Mouse (Mus musculus) natural killer cell, adult 2 months (primary cell): ENCODE measurements around the gene Nek2.

Source experiments
- DNase-seq, 2 experiments: peaks; one replicate each; pipeline ENCODE4 v3.0.0; 2022; ENCODE audit warnings: low spot score in 2 of 2

The Nek2 gene

DNA sequence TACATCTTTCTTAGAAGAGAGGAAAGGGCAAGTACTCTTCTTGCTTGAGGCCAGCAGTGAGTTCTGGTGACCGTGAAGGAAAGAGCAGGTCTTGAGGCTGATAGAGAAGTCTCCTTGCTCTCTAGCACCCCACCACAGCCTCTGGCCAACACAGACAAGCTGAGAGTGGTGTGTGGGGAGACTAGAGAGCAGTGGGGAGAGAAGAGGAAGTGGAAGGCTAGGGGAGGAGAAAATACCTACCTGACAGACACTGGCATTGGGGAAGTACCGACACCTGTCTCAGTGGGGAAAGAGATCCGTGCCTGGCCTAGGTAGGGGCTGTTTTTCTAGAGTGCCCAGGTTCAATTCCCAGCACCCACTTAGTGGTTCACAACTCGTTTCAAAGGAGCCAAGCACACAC is 7.0 kb upstream of the Nek2 start:
- DNase-seq, result peak in 1 of 2 experiments; percentile 76

DNA sequence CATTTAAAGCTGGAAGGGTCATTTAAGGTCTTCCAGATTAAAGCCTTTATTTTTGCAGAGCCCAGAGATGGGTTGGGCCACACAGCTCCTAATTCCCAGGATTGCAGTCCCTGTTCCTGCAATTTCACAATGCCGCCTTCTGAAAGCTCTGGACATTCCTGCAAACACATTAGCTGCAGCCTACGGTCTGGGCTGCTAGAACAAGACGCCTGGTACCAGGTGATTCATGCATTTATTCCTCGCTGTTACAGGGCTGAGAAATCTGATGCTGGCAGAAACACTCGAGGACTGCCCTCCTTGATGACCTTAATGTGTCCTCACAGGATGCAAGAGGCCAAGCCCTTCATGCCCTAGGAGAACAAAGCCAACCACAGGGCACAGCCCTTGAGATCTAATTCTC is 6.3 kb upstream of the Nek2 start:
- no peak for DNase-seq

DNA sequence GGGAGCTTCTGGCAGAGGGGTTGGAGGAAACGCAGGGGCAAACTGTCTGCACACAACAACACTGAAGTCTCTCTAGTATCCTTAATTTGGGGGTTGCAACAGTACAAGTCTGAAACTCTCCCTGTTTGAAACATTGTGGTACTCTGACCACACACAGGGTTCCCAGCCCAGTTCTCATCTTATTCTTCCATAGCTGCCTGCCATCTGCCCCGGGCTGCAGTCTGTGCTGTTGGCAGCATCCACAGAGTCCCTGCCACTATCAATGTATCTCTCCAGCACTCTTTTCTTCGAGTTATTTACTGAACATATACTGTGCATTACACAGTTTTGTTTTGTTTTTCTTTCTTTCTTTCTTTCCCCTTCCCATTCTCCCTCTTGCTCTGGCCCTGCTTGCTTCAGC is 4.6 kb upstream of the Nek2 start:
- DNase-seq, result no peak

DNA sequence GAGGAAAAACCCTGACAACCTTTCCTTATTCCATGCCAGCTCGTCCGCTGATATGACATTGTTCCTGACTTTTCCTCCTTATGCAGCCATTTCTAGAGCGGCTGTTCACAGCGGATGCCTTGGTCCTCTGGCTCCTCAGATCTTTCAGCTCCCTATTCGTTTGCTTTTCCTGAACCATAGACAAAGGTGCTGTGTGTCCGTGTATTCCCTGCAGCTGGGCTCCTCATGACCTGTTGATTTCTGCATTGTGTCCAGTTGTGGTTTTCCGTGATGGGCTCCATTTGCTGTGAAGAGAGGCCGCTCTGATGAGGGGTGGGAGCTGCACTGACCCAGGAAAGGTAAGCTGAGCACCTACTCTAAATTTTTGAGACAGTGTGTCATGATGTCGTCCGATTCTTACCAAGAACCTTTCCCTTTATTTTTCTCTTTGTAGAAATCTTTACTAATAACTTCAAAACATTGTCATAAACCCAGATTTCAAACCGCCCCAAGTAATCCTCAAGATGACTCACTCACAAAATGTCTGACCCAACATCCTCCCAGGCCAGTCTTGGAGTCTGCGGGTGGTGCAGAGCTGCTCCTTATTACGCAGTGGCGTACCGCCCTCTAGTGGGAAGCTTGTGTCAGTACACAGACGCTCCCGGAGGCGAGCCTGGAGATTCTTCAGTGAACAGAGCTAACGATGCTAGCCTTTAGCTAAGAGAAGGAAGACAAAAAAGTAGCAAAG is 3.7 kb upstream of the Nek2 start:
- peak; percentile 79 to 85 for DNase-seq

- no peak for DNase-seq
Observed at GRCm38 (mm10) chr1:191818145-191818631, 3.1 kb upstream of the Nek2 start.

DNA sequence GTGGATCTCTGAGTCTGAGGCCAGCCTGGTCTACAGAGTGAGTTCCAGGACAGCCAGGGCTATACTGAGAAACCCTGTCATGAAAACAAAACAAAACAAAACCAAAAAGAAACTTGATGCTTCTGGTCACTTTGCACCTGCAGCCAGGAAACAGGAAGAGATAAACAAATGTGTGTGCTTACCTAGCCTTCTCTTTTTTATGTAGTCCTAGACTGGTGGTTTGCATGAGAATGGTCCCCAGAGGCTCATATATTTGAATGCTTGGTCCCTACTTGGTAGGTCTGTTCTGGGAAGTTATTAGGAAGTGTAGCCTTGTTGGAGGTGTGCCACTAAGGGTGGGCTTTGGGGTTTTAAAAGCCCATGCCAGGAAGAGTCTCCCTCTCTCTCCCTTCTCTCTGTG is 2.2 kb upstream of the Nek2 start:
- DNase-seq, result no peak

DNA sequence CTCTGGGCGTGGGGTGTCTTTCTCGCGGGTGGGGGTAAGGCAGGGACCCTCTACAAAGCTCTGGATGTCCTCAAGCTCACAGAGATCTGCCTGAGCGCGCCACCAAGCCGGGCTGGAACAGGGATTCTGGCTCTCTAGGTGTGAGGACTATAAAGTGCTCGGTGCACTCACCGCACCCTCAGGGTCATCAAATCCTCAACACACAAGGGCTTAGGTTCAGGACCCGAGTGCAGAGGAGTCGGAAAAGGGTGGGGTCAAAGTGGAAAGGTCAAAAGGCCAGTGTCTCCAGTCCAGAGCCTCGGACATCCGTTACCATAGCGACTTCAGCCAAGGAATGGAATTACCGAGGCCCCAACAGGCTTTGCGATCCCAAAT is 306 bp upstream of the Nek2 start:
- DNase-seq, result no peak

GRCm38 (mm10) chr1:191829124-191829523 is 7.9 kb downstream of the Nek2 start:
- DNase-seq, result no peak

GRCm38 (mm10) chr1:191833396-191833795 is 12.2 kb downstream of the Nek2 start:
- DNase-seq, result no peak

DNA sequence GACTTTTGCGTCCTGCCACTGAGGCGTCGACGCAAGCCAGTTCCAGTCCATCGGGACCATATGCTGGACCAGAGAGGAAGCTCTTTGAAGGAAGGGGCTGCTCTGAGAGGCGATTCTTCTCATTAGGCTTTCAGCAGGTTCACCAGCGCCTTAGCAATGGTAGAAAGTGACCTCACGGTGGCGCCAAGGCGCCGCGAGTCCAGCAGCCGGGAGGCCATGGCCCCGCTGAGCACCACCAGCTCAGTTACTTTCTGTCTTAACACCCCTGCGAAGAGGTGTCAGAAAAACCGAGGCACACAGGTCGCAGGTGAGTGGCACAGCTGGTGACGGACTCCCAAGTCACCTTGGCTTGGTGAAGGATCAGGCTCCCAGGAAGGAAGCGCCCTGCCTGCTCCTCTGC is 13.6 kb downstream of the Nek2 start:
- DNase-seq, result peak; percentile 36 to 66

GRCm38 (mm10) chr1:191836318-191836985 is 15.2 kb downstream of the Nek2 start:
- no peak for DNase-seq

DNA sequence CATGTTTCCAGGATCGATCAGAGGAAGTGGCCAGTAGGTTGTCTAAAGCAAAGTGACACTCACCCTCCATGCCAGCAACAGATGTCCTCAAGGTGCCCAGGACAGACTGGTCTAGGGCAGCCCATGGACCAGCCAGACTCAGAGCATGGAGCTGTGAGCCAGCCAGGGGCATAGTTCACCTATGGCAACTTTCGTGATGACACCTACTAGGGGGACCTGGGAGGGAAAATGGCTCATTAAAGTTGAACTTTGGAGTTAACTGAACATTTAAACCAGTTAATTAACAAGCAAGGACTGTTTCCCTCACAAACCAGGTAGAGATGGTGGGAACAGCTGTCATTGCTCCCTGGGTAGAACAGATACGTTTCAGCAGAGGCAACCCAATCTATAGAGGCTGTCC is 16.4 kb downstream of the Nek2 start:
- no peak for DNase-seq

DNA sequence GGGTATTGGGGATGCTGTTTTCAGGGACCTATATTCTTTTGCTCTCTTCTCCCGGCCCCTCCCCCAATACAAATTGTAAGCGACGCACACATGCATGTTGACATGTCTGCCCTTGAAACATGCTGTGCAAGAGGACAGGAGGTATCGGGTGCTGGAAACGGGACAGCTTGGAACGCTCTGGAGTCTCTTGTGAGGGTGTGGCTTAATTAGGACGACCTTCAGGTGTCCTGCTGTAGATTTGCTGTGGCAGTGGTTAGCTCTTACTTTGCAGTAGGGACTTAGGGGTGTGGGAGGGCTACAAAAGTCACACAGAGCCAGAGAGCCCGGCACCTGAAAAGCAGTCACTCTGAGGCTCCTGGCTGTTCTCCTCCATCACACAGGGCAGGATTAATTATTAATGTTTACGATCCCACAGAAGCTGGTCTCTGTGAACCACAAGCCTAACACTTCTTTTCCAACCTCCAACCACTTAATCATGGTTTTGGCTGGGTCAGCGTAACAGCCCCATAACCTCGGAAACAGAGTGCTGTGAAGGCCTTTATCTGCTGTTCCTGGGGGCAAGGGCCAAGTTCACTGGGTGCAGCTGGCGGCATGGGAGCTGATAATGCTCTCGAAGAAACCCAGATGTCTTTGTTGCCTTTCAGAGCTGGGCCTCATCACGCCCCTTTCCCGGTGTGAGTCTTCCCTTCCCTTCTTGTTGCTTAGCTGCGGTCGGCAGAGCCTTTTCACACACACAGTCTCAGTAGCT is 17.9 kb downstream of the Nek2 start:
- DNase-seq, result no peak

DNA sequence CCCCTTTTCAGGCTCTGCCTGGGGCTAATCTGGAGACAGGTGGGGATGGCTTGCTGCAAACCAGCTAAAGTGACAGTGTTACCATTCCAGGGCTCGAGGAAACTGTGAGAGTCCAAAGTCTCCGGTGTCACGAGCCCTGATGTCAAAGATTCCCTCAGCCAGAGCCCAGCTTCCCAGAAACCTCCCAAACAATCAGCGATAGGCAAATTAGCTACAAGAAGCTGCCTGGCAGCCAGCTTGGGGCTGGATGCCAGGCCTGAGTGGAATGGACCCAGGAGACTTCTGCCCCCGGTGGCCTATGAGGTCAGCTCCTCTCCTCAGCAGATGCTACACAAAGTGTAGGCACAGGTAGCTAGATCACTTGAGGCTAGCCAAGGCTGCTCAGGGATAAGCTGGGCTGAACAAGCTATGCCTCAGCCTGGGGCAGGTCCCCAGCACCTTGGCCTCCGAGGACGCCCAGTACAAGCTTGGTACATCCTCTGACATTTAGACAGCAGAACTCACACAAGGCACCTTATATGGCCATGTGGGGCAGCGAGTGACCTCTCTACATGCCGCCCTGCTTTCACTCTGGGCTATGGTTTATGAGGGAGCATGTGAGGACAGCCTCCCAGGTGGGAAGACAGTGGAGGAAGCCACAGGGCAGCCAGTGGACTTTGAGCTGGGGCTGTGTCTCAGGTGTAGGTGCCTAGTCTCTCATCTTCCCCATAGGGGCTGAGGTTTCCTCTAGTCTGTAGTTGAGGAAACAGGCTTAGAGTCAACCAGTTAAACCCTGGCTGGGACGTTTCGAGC is 19.7 kb downstream of the Nek2 start:
- no peak for DNase-seq

DNA sequence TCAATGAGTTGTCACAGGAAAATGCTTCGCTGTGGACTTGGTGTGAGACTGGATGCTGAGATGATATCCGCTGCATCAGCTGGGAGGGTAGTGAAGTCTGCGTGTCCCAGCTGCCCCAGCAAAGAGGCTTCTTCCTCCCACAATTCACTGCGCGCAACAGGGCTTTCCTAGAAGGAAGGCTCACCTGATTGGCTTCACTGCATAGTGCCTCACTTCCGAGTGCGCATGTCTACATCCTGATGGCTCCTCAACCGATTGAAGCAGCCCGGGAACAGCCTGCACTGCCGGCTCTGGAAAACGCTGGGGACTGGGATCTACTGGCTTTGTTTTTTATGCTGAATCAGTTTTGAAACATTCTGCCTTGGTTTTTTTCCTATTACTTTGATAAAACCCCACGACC is 21.0 kb downstream of the Nek2 start:
- DNase-seq, result no peak

DNA sequence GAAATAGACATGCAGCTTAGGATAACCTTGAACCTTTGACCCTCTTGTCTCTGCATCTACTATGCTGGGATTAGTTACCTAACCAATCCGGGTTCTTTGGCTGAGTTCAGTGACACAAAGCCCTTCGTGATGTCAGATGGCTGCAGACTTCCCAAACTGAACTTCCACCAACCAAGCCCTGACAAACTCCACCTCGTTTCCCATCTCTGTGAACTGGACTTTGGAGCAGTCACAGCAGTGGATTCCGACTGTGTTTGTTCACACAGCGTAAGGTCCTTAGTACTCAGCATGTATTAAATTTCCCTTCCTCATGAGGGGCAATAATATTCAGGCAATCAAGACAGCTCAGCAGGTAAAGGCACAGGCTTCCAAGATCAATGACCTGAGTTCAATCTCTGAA is 25.4 kb downstream of the Nek2 start:
- no peak for DNase-seq

DNA sequence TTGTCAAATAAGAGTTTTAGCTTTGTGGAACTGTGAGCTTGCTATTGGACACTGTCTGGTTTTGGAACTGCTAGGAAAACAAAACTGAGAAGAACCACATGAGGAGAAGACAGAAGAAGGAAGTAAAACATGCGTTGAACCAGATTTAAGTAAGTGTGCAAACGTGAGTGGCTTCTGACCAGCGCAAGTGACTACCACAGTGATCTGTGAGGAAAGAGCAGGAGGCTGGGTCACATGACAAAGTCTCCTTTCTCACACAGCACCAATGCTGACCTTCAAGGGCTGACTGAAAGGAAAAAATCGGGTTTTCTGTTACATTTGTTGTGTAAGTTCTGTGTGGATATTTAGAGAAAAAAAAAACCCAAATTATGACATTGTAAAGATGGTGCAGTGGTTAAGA is 28.3 kb downstream of the Nek2 start:
- DNase-seq, result no peak

DNA sequence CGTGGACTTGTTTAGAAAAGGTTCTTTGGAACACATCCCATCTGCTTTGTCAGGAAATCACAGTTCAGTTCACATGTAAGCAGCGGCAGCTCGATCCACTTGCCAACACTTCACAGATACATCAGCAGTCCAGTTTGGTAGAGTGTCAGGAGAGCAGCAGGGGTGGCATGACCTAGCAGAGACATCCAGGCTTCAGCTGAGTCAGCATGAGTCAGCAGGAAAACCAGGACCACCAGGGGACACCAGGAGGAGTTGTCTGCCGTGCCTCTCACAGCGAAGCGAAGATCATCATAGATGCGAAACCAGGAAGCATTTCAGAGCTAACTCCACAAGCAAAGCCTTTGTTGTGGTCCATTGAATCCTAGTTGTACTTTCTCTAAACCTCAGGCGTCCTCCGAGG is 32.2 kb downstream of the Nek2 start:
- no peak for DNase-seq

DNA sequence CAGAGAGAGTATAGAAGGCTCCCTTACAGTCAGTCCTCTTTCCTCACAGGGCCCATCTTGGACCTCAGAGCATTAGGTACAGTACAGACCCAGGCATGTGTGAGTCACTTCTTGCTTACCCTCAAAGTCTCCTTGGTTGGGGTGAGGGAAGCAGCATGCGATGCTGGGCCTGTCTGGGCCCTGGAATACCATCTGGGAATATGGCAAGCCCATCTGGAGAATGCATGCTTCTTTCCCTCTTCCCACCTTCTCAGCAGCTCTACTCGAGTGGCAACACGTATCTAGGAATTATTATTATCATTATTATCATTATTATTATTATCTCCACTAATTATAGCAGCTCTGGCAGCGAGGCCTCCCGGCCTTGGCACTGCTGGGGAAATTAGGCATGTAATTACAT is 33.5 kb downstream of the Nek2 start:
- DNase-seq, result no peak

GRCm38 (mm10) chr1:191855136-191855878 is 34.1 kb downstream of the Nek2 start:
- DNase-seq, result no peak

DNA sequence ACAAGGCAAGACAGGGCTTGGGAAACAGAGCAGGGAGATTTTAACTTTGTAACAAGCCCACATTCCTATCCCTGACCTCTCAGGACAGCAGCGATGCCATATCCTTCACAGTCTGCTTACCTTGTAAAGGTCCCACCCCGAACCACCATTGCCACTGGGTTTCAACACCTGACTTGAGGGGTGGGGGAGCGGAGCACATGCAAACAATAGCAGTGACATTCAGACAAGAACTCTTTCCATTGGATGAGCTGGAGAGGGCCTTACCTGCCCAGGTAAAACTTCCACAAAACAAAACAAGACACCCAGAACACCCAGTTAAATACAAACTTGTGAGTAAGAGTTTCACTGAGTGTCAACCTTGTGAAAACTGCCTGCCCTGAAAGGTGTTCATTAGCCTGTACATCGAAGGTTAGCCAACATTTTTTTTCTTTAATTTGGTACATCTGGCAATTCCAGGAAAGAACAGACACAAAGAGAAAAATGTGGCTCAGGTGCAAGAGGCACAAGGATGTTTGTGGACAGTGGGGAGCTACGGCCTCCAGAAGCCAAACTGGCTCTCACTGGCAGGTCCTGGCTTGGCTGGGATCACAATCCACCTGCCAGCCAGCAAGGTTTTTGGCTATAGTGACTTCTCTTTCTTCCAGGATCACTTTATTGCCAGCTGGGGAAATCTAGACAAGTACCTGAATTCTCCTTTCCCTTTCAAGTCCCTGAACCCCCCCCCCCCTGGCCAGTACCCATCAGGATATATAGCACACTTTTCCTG is 35.8 kb downstream of the Nek2 start:
- DNase-seq, result no peak
